Mouse (Mus musculus) natural killer cell, adult 2 months (primary cell): Measurements from ENCODE around the gene Prkn.
"Not testable (repeated sequence)": the region's sequence is repeated elsewhere in the genome, so short reads cannot be mapped to it uniquely, and the experiment has no call there.

Experiments
- DNase-seq, 2 experiments: peaks; one replicate each; pipeline ENCODE4 v3.0.0; 2022; ENCODE audit warnings: low spot score in 2 of 2

Prkn gene

DNA sequence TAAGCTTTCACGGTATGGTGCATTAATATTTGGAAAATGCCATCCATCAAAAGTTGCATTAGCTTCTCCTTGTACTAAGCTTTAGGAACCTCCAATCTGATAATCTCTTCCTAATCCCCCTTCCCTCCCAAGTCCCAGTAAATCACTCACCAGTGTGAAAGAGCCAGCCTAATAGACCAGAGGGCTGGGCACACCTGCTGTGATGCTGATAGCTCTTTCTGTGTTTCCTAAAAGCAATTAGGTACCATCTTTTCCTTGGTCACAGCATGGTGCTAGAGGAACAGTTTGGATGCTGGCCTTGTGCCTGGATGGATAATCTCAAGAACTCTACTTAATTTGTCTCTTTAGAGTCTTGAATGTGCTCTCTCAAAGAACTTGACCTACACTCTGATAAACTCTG, 287.0 kb downstream of the Prkn start:
- DNase-seq = no peak

DNA sequence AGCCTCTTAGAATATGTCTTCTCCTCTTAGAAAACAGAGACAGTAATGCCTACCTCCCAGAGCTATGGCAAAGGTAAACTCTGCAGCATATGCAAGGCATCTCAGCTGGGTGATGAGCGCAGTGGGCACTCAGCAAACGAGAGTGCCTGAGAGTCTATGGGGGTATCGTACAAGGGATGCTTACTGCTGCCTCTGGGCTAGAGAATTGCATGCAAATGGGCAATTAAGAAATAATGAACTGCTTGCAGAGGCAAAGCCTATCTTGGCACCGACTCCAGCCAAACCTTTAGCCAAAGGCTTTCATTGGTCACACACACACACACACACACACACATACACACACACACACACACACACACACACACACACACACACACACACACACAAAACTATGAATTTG, 290.7 kb downstream of the Prkn start:
- no peak for DNase-seq

DNA sequence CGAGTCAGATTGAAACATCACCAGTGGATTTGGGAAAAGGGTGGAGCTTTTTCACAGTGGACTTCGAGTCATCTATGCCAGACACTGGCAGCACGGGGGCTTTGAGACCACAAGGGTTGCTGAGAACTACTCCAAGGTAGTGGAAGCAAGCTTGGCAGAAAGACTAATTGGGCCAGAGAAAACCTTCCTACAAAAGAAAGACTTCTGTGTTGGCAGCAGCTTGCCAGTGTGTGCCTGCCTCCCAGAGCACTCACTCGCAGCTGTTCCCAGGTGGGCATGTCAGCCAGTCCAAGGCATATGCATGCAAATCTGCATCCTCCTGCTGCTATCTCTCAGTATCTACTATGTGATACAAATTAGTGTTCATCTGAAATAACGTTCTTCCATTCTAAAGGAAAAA, 302.1 kb downstream of the Prkn start:
- DNase-seq = no peak

DNA sequence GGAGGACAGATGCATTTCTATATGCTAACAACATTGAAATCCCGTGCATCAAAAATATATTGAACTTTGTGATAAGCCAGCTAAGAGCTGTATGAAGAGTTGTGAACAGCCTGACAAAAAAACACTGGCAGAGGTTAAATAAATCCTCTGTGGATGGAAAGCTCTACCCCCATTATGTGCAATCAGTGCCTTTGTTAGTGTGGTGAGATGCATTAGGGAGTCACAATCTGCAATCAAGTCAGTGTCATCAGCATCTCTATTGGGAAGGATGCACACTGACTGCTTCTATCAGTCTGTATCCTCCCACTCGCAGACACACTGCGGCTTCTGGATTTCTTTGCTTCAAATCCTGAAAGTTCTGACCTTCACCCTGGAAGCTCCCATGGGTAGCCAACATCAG, 315.9 kb downstream of the Prkn start:
- no peak for DNase-seq

DNA sequence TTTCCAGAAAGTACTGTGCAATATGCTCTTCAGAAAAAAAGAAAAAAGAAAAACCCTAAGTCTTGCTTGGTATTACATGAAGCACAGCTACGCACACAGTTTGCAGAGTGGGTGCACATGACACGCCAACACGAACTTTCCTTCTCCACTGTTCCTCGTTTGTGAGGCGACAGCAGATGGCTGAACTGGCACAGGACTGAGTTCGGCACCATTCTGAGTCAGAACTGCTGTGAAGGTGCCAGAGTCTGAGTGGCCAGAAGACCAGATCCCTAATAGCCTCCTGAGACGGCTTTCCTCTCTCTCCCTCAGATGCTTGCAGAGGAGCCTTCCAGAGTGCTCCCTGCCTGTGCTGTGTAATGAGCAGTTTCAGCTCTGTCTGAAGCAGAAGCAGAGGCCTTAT, 317.4 kb downstream of the Prkn start:
- DNase-seq = no peak

DNA sequence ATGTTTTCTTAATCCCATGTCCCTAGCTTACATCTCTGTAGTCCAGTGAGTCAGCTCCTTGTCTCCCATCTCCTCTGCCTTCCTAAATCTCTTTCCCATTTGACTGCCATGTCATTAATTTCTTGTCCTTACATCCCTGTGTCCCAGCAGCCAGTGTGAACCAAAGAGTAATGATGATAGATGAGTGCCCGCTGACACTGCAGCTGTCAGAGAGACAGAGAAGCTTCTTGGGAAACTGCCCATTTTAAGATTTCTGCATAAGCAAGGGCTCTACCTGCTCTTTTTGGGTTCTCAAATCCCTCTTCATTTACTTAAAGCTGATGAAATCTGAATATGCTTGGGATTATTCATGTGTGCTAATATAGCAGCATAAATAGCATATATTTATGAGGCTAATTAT, 321.3 kb downstream of the Prkn start:
- DNase-seq = no peak

DNA sequence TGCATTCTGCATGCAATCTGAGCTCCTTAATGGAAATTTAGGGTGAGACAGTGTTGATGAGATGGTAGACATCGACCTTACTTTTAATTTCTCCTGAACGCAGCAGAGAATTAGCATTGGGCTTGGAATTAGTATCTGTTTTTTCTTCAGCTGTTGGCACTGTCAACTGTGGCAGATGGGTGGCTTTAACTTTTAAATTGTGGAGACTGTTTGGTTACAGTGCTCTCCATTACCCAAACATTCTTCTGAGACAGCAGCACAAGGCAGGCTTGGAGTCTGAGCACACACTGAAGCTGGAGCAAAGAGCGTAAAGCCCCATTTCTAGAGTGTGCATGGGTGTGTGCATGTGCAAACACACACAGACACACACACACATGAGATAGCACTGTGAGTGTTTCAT, 322.6 kb downstream of the Prkn start:
- no peak for DNase-seq

DNA sequence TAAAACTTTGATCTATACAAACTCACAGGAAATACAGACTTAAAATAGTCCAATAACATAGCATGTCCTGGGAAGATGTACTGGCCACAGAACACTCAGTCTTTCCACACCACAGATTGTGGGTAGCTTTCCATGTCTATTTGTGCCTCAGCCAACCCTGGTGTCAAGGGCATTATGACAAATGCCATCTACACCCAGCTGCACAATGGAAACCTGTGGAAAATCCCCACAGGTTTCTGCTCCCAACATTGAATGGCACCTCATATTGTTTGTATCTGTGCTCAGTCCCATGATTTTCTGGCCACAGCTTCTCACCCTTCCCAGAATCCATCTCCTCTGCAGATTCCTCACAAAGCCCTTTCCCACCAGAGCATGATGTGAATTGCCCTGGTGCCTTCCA, 347.2 kb downstream of the Prkn start:
- no peak for DNase-seq

DNA sequence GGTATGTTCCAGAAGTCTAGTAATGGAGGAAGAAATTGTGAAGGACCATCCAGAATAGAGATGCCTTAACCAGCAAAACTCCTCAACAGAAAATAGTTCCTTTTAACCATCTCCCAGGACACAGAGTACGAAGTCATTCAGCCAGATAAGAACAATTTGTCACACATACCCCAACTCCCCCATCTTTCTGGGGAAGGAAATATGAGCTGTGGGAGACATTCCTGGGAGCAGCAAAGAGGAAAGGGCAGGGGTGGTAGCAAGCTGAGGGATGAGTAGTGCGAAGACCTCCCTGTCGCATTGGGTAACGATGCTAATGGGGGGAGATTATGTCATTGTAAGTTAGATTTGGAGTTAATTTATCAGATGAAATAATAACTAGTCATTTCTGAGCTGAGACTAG, 348.3 kb downstream of the Prkn start:
- DNase-seq = no peak

DNA sequence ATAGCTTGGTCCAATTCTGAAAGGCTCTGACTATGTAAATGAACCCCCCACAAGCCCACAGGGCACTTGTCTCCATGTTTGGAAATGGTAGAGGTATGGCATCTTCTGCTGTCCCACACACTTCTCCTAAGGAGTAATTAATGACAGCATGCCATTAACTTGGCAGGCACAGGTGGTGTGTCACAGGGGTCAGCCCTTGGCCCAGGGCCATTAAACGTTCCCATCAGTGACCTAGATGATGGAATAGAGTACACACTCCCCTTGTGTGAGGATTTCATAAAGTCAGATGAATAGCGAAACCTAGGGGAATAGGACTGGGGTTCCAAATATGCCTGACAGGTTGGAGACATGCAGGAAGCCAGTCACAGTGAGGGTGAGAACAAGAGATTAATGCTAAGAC, 350.1 kb downstream of the Prkn start:
- no peak for DNase-seq

DNA sequence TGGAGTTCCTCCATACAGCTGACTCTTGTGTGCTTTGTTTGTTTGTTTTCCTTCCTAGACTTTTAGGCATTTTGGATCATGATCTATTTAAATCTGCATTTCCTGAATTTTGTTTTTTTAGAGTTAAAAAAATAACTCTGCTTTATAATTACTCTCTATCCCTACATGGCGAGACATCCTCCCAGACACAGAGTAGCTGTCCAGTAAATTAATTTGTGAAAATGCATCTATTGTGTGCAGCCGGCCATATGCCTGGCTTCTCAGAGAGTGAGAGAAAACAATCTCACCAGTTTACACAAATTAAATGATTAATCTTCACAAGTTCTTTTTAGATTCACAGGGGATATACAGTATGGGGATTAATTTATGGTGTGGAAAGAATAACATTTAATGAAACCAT, 357.9 kb downstream of the Prkn start:
- DNase-seq = no peak

DNA sequence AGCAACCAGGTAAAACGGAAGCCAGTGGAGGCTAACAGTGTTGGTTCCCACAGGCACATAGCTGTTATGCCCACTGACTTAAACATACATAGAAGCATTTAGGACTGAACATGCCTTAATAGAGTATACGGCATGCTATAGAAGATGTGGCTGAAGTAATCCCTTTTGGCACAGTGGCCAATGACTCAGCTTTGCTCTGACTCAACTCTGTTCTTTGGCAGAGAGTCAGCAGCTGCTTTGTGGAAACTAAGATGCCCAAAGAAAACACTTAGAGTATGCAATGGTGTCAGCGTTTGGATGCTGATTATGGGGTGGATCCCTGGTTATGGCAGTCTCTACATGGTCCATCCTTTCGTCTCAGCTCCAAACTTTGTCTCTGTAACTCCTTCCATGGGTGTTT, 368.9 kb downstream of the Prkn start:
- not testable (repeated sequence) for DNase-seq

DNA sequence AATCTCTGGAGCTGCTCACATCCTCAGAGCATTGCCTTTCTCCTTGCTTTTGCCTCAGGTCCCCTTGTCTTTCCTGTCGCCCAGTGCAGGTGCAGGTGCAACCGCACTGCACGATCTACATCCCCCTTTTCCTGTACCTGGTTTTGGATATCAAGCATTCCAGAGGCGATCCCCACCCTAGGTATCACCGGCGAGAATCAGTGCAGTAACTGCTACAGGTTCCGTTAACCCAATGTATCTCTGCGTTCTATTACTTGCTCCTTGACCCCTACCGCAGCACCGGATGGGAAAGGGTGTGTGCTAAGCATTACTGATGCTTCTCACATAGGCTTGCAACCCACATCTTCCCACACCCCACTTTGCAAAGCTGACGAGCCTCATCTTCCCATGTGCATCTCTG, 370.8 kb downstream of the Prkn start:
- no peak for DNase-seq

DNA sequence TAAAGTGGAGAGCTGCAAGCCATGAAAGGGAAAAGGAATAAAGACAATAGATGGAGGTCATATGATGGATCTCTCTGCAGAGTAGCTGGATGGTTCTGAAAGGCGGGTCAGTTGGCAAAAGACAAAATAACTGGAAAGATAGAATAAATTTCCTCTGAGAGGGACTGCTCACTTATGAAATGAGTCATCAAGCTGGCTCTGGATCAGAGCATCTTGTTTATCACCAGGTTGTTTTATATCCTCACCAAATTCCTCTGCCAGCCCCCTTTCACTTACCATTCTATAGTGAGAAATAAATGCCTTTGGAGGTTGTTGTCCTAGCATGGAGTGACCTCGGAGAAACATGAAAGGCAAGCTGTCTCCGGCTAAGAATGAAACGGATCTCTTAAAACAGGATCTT, 371.4 kb downstream of the Prkn start:
- DNase-seq = no peak

DNA sequence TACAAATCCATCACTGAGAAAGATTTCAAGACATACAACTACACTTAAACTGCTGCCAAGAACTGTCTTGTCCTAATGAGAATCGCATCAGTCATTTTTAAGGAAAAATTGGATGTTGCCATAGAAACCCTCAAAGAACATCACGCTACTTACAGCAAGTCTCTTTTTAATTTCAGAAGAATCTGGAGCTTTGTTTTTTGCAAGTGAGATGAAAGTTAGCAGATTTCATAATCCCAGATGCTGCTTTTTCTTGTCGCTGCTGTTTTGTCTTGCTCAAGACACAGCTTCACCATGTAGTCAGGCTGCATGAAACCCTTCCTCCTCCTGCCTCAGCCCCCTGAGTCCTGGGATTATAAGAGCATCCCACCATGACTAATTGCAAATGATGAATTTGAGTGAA, 373.5 kb downstream of the Prkn start:
- DNase-seq = no peak

DNA sequence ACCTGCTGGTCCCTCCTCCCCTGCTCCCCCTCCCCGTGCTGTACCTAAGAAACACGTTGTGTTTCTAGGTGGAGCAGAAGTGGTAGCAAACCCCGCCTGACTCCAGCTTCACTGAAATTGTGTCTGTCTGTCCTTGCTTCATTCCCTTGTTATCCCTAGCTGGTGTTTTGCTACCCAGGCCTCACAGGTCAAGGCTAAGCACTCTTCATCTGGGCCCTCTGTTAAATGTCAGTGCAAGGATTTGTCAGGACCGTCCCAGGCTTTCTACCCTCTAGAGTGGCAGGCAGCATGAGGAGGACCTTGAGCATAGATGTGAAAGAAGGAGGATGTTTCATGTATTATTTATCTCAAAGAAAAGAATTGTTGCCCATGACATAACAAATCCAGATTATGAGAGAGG, 388.8 kb downstream of the Prkn start:
- no peak for DNase-seq

DNA sequence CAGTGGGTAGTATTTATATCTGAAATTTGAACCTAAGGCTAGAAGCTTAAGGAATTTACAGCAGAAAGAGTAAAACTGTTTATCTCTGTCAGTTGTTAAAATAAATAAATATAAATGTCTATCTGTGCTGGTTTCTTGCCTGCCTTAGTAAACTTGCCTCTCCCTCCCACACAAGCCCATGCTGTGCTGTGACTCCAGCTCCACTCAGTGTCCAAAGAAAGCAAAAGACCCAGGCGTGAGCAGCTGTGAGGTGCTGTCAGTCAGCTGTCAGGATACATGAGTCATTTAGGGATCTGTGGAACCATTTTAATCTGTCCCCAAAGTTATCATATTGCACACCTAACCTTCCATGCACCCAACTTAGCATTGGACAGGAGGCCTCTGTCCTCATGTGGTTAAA, 389.2 kb downstream of the Prkn start:
- no peak for DNase-seq

DNA sequence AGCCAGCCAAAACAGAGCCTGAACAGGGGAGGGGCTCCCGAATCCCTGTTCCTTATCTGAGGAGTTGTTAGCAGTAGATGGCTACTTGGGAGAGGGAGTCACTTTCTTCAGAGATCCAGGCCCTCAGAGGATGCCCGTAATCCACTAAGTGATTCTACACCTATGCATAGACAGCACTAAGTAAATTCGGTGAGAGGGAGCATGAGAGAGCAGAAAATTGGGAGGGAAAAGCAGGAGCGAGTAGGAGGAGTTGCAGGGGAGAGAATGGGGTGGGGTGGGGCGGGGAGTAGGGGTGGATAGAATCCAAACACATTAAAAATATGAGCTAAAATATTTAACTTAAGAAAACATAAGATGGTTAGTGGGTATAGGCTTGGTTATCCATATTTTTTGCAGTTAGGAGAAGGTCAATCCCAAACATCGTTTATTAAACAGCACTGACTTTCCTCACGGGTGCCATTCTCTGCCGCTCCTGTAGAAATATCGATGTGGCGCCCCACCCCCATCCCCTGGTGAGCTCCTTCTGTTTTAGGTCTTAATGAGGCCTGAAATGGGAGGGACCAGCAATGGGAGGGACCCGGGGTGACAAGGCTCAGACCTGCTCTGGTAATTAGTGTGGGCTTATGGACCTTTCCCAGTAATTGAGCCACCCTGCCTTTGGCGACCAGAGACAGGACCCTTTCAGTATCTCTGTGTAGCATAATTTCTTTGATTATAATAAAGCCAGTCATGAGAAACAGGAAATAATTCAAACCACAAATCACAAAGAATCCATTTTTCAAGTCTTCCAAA, 390.6 kb downstream of the Prkn start:
- no peak for DNase-seq

DNA sequence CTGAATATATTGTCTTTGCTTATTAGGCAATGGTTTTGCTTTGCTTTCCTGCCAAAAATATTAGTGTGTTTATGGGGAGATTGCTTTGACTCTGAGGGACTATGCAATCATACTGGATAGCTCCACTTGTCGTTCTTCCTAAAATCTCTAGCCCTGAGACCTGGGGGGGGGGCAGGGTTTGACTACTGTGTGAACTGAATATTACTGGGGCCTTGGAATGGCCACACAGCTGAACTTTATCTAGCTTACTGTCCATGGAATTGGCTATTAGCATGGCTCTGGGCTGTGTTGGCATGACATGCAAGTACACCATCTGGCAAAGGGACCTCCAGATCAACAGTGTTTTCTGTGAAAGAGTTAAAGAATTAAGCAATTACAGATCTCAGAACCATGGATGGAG, 395.1 kb downstream of the Prkn start:
- DNase-seq = no peak

DNA sequence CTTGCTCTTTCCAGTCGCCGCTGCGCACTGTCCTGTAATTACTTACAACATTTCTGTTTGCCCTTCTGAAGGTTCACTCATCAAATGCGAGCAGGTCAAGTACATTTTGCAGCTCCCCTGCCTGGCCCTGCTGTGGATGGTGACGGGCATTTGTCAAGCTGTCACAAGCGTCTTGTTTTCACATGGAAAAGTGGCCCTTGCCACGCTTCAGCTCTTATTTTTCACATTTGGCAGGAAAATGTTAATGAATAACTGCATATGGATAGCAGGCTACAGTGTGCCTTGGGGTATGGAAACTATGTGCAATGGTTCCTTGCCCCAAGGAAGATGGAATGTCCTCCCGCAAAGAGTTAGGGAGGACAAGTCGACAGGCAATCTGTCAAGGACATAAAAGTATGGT, 404.9 kb downstream of the Prkn start:
- DNase-seq = no peak

DNA sequence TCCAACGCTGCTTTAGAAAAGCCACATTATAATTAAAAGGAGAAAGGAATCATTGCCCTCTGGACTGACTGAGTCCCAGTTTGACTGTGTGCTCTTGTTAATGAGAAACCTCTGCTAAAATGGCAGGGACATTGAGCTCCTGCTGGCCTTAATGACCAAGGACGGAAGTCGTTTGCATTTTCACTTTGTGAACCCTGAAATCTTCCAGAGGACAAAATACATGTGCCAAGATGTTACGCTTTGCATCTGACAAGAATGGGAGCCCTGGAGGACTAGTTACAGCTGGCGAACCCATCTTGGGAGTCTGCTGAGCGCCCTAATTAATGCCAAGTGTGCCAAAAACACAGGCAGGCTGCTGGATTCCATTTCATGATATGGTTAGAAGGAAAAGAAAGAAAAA, 409.0 kb downstream of the Prkn start:
- no peak for DNase-seq

DNA sequence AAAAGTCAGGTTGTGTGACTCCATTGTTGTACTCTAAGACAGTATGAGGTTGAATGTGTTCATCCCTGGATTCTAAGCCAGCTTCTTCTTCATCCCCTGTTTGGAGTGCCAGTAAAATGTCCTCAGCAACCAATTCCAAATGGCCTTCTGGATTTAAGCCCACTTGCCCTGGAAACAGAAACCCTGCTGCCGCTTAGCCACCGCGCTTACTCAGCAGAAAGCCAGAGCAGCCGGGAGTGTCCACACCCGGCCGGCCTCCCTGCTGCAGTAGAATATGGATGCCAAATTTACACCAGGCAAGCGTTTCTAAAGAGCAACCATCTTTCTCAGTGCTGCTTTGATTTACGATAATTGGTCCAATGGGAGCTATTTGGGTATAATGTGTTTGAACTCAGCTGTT, 420.5 kb downstream of the Prkn start:
- DNase-seq = no peak

DNA sequence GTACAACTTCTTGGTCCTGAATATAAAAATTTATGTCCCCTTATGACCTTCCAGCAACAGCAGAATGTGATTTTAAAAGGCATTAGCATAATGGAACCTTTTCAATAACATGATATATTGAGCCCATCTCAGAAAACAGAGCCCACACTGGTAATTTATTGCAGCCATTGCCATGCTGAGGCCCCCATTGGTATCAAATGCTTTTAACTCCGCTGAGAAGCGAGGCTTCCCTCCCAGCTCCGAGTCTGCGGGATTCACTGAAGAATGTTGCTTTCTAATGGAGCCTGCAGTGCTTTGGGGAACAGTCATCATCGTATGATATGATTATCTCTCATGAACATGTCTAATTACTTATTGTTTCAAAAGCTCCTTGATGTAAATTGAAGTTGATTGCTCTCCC, 421.5 kb downstream of the Prkn start:
- no peak for DNase-seq

DNA sequence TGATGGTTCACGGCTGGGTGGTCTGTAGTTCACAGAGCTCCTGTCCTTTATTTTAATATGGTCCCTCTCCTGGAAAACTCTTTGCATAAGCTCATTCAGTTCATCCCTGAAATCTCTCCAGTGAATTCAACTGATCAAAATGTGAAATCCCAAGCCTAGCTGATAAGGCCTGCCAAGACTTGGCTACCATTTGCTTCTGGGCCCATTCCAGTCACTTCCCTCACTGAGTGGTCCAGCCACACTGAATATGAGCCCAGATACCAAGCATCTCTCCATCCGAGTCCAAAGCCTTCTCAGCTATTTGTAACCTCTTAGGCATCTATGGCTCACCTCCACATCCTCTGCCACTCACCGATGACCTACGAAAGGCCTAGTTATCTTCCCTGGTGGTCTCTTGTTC, 427.8 kb downstream of the Prkn start:
- DNase-seq = no peak
